Mouse (Mus musculus) frontal cortex, adult (tissue): ENCODE results near the gene Tcirg1.

Source experiments
- ATAC-seq: cut with Nextera tagmentation; 2 replicates; pipeline ENCODE4 v1.9.2; 2017; ENCODE audit warnings: mild to moderate bottlenecking, moderate library complexity, mixed read lengths; ENCODE audit not compliant: low TSS enrichment

The Tcirg1 gene

GRCm38 (mm10) chr19:3898952-3899351, 8.0 kb downstream of the Tcirg1 start:
- no peak for ATAC-seq

GRCm38 (mm10) chr19:3897557-3897956, 9.4 kb downstream of the Tcirg1 start:
- no peak for ATAC-seq

- no peak for ATAC-seq
These were observed 10.7 kb downstream of the Tcirg1 start for GRCm38 (mm10) chr19:3896208-3896607.

GRCm38 (mm10) chr19:3895171-3895631, 11.7 kb downstream of the Tcirg1 start:
- no peak; the same call in 1 of the 2 replicates for ATAC-seq

- ATAC-seq = no peak
These were observed 12.6 kb downstream of the Tcirg1 start for GRCm38 (mm10) chr19:3894294-3894693.

GRCm38 (mm10) chr19:3893545-3894116, 13.3 kb downstream of the Tcirg1 start:
- no peak for ATAC-seq

GRCm38 (mm10) chr19:3890181-3890580, 16.8 kb downstream of the Tcirg1 start:
- no peak for ATAC-seq

- ATAC-seq = no peak
These were observed 17.8 kb downstream of the Tcirg1 start for GRCm38 (mm10) chr19:3889096-3889495.

- ATAC-seq = no peak
These were observed 22.5 kb downstream of the Tcirg1 start for GRCm38 (mm10) chr19:3884325-3884990.

- no peak for ATAC-seq
These were observed 24.7 kb downstream of the Tcirg1 start for GRCm38 (mm10) chr19:3882214-3882613.

- ATAC-seq = no peak
These were observed 26.7 kb downstream of the Tcirg1 start for GRCm38 (mm10) chr19:3880054-3880848.

GRCm38 (mm10) chr19:3875045-3875444, 31.9 kb downstream of the Tcirg1 start:
- no peak for ATAC-seq

GRCm38 (mm10) chr19:3872373-3872772, 34.6 kb downstream of the Tcirg1 start:
- ATAC-seq = no peak

- ATAC-seq = no peak
These were observed 35.5 kb downstream of the Tcirg1 start for GRCm38 (mm10) chr19:3871468-3871867.

- ATAC-seq = no peak
These were observed 38.6 kb downstream of the Tcirg1 start for GRCm38 (mm10) chr19:3868290-3868689.

GRCm38 (mm10) chr19:3864960-3865359, 42.0 kb downstream of the Tcirg1 start:
- no peak for ATAC-seq

GRCm38 (mm10) chr19:3862713-3863112, 44.2 kb downstream of the Tcirg1 start:
- ATAC-seq = no peak

- ATAC-seq = no peak
These were observed 49.7 kb downstream of the Tcirg1 start for GRCm38 (mm10) chr19:3857220-3857619.

- ATAC-seq = no peak
These were observed 51.3 kb downstream of the Tcirg1 start for GRCm38 (mm10) chr19:3855601-3856000.

GRCm38 (mm10) chr19:3855091-3855490, 51.8 kb downstream of the Tcirg1 start:
- no peak for ATAC-seq

GRCm38 (mm10) chr19:3853891-3854290, 53.0 kb downstream of the Tcirg1 start:
- no peak for ATAC-seq

GRCm38 (mm10) chr19:3853121-3853520, 53.8 kb downstream of the Tcirg1 start:
- ATAC-seq = no peak
